Mouse (Mus musculus): ENCODE data around the gene Vmn1r231.

GRCm38 (mm10) chr17:20944985-20945891 lies 40.3 kb upstream of the Vmn1r231 start, which contains the start of gene Ppp2r1a:
- TF ChIP-seq POLR2A (IDR thresholded peaks at IDR 0.05; ENCODE audit: borderline replicate concordance, low read depth, low read length) = no peak
- no peak for TF ChIP-seq CTCF (IDR thresholded peaks at IDR 0.05; ENCODE audit: low read depth, low read length)
